Mouse (Mus musculus) MEL (cell line): ENCODE measurements around the gene Map3k4.

Source experiments
- CTCF ChIP-seq, 3 experiments: IDR thresholded peaks in 2 of 3; conservative IDR thresholded peaks in 1 of 3; 2 replicates each; pipeline ENCODE4 v1.5.1; 2011 to 2012; ENCODE audit warnings: low read length in 3 of 3, low read depth in 2 of 3, mild to moderate bottlenecking in 2 of 3, improper control_type of control experiment in 1 of 3, inconsistent platforms in 1 of 3, mixed read lengths in 1 of 3, moderate library complexity in 1 of 3; ENCODE audit not compliant: control insufficient read depth in 1 of 3, insufficient read depth in 1 of 3, poor library complexity in 1 of 3, severe bottlenecking in 1 of 3
- EP300 ChIP-seq, 2 experiments: IDR thresholded peaks; 2 replicates each; pipeline ENCODE4 v1.6.1; 2011; ENCODE audit warnings: improper control_type of control experiment in 2 of 2, low read length in 2 of 2, low read depth in 1 of 2, mild to moderate bottlenecking in 1 of 2
- MAX ChIP-seq: IDR thresholded peaks from 2 replicates; pipeline ENCODE4 v1.6.1; 2011; ENCODE audit warnings: low read length, improper control_type of control experiment
- MEF2A ChIP-seq: IDR thresholded peaks from 2 replicates; pipeline ENCODE4 v1.6.1; 2014; ENCODE audit warnings: low read depth, mild to moderate bottlenecking, inconsistent platforms, low read length, improper control_type of control experiment; ENCODE audit not compliant: poor library complexity, insufficient replicate concordance, severe bottlenecking; ENCODE audit errors: extremely low read depth
- NRF1 ChIP-seq: IDR thresholded peaks from 2 replicates; pipeline ENCODE4 v1.6.1; 2014; ENCODE audit warnings: low read depth, mild to moderate bottlenecking, inconsistent platforms, low read length, improper control_type of control experiment, moderate library complexity; ENCODE audit not compliant: poor library complexity, insufficient read depth, severe bottlenecking
- POLR2A ChIP-seq, 2 experiments: IDR thresholded peaks; 2 replicates each; pipeline ENCODE4 v1.6.1; 2011 to 2012; ENCODE audit warnings: low read length in 2 of 2, mild to moderate bottlenecking in 2 of 2, control low read depth in 1 of 2, improper control_type of control experiment in 1 of 2, low read depth in 1 of 2, moderate library complexity in 1 of 2; ENCODE audit not compliant: control insufficient read depth in 1 of 2, insufficient read depth in 1 of 2, poor library complexity in 1 of 2
- POLR2AphosphoS2 ChIP-seq: IDR thresholded peaks from 2 replicates; pipeline ENCODE4 v1.6.1; 2011; ENCODE audit warnings: low read length, improper control_type of control experiment
- TBP ChIP-seq: IDR thresholded peaks from 2 replicates; pipeline ENCODE4 v1.8.0; 2011; ENCODE audit warnings: low read depth, low read length, improper control_type of control experiment
- UBTF ChIP-seq: IDR thresholded peaks from 2 replicates; pipeline ENCODE4 v1.6.1; 2012; ENCODE audit warnings: low read depth, mild to moderate bottlenecking, inconsistent platforms, low read length, improper control_type of control experiment, moderate library complexity, borderline replicate concordance; ENCODE audit not compliant: insufficient read depth
- USF1 ChIP-seq: IDR thresholded peaks from 2 replicates; pipeline ENCODE4 v1.6.1; 2014; ENCODE audit warnings: low read depth, mild to moderate bottlenecking, inconsistent platforms, low read length, improper control_type of control experiment, moderate library complexity
- ZC3H11A ChIP-seq: IDR thresholded peaks from 2 replicates; pipeline ENCODE4 v1.6.1; 2012; ENCODE audit warnings: low read depth, mild to moderate bottlenecking, inconsistent platforms, low read length, improper control_type of control experiment
- ZKSCAN1 ChIP-seq: IDR thresholded peaks from 2 replicates; pipeline ENCODE4 v1.6.1; 2012; ENCODE audit warnings: low read depth, mild to moderate bottlenecking, inconsistent platforms, low read length, improper control_type of control experiment, moderate library complexity

GRCm38 (mm10) chr17:12209481-12209880, 109.1 kb downstream of the Map3k4 start:
- TF ChIP-seq CTCF (IDR thresholded peaks at IDR 0.05 in 2 of 3, conservative IDR thresholded peaks at IDR 0.05 in 1 of 3; ENCODE audit: control insufficient read depth in 1 of 3, insufficient read depth in 1 of 3, low read depth in 2 of 3, low read length in 3 of 3, poor library complexity in 1 of 3, severe bottlenecking in 1 of 3) (no peak), POLR2A (IDR thresholded peaks at IDR 0.05; ENCODE audit: control insufficient read depth in 1 of 2, insufficient read depth in 1 of 2, low read depth in 1 of 2, low read length in 2 of 2, poor library complexity in 1 of 2) (no peak), MEF2A (no peak), EP300 (IDR thresholded peaks at IDR 0.05; ENCODE audit: low read depth in 1 of 2, low read length in 2 of 2) (no peak), TBP (no peak), NRF1 (no peak), MAX (no peak), POLR2AphosphoS2 (no peak), ZKSCAN1 (no peak), UBTF (no peak), ZC3H11A (no peak), USF1 (no peak)
